Mouse (Mus musculus): Measurements from ENCODE around the gene Krtap5-4.
A peak's percentile ranks its signal among the peaks of the same experiment; 100 is the strongest.
"Not testable (repeated sequence)": the region's sequence is repeated elsewhere in the genome, so short reads cannot be mapped to it uniquely, and the experiment has no call there.

The Krtap5-4 gene

DNA sequence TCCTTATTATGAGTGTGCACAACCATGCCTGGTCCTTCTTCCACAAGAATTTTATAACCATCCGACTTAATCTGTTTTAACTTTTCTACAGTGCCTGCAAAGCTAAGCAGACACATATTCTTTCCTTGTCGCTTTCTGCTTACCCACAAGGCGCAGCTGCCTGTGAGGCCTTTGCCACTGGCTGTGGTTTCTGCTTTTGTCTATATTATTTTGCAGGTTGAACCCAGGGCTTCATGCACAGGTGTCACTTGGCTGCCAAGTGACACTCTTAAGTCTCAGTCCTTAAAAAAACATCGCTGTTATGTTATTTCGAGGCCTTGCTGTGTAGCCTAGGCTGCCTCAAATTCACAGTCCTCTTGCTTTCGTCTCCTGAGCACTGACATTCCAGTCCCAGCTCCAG lies 19.3 kb downstream of the Krtap5-4 start:
- DNase-seq (ENCODE audit: low spot score): no peak

GRCm38 (mm10) chr7:142323396-142324117 lies 20.2 kb downstream of the Krtap5-4 start:
- DNase-seq (ENCODE audit: low spot score): no peak

DNA sequence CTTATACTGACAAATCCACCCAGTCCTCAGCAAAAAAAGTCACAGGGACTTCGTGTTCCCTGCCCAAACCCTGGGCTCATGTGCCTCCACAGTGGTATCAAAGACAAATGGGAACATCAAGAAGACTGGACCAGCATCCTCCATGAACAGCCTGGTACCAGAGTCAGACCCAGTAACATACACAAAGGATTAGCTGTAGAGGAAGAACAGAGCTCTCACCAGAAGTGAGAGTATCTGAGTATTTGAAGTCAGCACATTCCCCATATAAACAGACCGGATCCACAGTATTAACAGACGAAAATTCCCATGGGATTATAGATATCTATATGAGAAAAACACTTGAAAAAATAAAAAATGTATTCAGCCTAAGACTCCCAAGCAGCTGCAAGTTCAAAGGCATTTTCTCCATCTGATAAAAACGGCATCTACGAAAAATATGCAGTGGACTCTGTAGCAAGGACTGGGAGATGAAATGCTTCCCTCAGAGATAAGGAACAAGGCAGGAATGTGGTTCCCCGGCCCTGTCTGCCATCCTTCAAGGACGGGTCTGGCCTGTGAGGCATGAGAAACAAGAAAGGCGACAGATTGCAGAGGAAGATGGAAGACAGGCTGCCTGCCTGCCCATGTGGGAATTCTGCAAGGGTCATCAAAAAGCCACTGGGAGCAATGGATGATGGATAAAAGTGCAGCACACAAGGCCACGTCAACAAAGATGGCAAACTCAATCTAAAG lies 23.5 kb downstream of the Krtap5-4 start:
- DNase-seq (ENCODE audit: low spot score): no peak

GRCm38 (mm10) chr7:142328507-142328906 lies 25.2 kb downstream of the Krtap5-4 start:
- DNase-seq (ENCODE audit: low spot score): no peak

GRCm38 (mm10) chr7:142330271-142330724 lies 26.9 kb downstream of the Krtap5-4 start:
- DNase-seq (ENCODE audit: low spot score): peak; percentile 84

DNA sequence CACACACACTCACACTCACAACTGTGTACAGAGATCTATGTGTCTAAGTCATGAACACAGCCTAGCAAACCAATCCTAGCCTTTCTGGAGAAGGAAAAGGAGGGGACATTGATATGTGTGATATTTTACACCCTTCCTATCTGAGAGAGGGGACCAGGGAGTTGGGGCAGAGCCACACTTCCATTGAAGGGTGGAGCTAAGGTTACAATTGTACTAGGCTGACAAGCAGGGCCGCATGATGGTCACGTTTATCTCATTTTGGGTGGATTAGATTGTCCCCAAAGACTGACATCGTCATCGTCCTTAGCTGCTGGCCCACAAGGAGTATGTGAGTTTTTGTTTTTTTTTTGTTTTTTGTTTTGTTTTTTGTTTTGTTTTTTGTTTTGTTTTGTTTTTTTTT lies 27.9 kb downstream of the Krtap5-4 start:
- DNase-seq (ENCODE audit: low spot score): no peak

GRCm38 (mm10) chr7:142332741-142333140 lies 29.4 kb downstream of the Krtap5-4 start:
- not testable (repeated sequence) for DNase-seq (ENCODE audit: low spot score)

- peak; percentile 92 for DNase-seq (ENCODE audit: low spot score)
Measured at GRCm38 (mm10) chr7:142334246-142334645, 30.9 kb downstream of the Krtap5-4 start.

- no peak for DNase-seq (ENCODE audit: low spot score)
Measured at GRCm38 (mm10) chr7:142335151-142335550, 31.8 kb downstream of the Krtap5-4 start.

DNA sequence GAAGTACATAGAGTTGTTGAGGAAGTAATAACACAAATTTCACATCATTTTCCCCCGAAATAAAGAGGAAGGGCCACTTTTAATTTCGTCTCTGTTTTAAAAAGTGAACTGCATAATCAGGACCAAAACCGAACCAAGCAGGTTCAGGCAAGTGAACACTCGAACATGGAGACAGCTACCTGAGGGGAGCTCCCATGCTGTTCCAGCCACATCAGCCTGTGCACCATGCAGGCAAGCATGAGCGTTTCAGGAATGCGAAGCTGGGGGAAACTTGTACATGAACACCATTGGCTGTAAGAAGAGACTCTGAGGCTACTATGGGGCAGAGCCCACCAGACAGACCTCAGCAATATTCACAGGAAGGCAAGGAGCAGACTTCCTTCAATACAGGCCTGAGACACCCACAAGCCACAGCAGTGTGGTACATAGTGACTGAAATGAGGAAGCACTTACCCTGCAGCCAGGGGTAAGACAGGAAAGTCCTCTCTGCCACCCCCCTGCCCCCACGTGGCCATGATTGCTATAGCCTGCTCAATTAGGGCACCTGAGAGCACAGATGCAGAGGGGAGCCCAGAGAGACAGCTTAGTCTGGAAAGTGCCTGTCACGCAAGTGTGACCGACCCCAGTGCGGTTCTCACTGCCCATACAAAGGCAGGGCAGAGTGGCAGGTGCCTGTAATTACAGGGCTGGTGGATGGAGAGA lies 37.1 kb downstream of the Krtap5-4 start:
- DNase-seq (ENCODE audit: low spot score): no peak

- DNase-seq (ENCODE audit: low spot score): no peak
Measured at GRCm38 (mm10) chr7:142341564-142342246, 38.4 kb downstream of the Krtap5-4 start.

DNA sequence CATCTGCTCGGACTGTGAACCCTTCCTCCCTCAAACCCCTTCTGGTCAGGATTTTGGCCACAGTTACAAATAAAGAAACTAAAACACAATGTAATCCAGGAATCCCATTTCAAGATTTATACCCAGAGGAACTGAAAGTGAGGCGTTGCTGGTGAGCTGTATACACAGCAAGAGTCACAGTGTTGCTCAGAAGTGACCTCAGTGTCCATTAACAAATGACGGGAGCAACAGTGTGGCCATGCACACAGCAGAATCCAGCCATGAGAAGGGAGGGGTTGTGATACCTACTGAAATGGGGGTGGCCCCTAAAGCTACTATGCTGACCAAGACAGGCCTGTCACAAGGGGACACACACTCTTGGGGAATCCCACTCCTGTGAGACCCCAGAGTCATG lies 38.9 kb downstream of the Krtap5-4 start:
- DNase-seq (ENCODE audit: low spot score): no peak

- no peak for DNase-seq (ENCODE audit: low spot score)
Measured at GRCm38 (mm10) chr7:142347542-142347941, 44.2 kb downstream of the Krtap5-4 start.

DNA sequence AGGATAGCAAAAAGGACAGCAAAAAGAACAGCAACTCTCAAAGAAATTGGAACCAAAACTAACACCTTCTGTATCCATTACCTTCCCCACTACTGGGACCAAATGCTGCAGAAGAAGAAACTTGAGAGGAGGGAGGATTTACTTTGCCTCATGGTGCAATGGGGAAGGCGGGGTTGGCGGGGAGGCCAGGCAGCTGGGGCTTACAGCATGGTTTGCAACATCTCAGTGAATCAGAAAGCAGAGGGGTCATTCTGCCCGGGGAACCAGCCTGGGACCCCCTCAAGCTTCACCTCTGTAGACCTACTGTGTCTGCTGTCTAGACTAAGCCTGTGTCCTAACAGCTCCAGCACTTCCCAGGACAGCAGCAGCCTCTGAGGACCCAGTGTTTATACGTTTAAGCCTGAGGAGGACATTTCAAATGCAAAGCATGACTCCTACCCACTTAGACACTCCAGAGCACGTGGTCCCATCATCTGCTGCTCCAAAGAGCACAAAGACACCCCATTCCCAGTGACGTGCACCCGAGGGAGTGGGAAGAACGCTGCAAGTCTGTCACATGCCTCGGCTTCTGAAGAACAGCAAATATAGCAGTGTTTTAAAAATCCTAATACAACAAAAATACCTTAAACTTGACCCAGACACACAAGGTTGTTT lies 46.1 kb downstream of the Krtap5-4 start:
- DNase-seq (ENCODE audit: low spot score): no peak

- no peak for DNase-seq (ENCODE audit: low spot score)
Measured at GRCm38 (mm10) chr7:142351569-142351968, 48.2 kb downstream of the Krtap5-4 start.

- no peak for DNase-seq (ENCODE audit: low spot score)
Measured at GRCm38 (mm10) chr7:142353854-142354253, 50.5 kb downstream of the Krtap5-4 start.
